Mouse (Mus musculus) gastrocnemius, postnatal 14 days (tissue): Measurements from ENCODE around the gene Hist1h2br. TPM values are rescaled to one million over a fixed set of nuclear protein-coding genes. Genes with fewer than 3 reads are reported as not detected.

Experiments used
- microRNA-seq, 2 experiments: library from miRNA; unstranded; fragments of <30 nt; microRNA quantifications; one replicate each; pipeline ENCODE4 v1.2.0; 2021
- total RNA-seq, 2 experiments: library from RNA; stranded (reverse); gene quantifications; 2 replicates each; pipeline ENCODE4 v1.2.3; 2021

Hist1h2br gene
- total RNA-seq, 2 experiments from 2014 or later = 57.8 to 74.3 TPM

Small RNA genes lying within 50 kb of the gene (microRNA-seq; reads per million reads assigned to microRNA genes)
- gene Gm19658 = 0 reads per million in 2 experiments
- 0 reads per million in 2 experiments for gene Gm44346
- 0 reads per million in 2 experiments for gene Gm44466

Other genes with a start within 250 kb of the Hist1h2br start
- not detected for gene Olfr1362, start 219.7 kb upstream of the Hist1h2br start, total RNA-seq
- gene Olfr11, start 191.2 kb upstream of the Hist1h2br start, total RNA-seq = not detected
- not detected for gene Olfr1361, start 170.4 kb upstream of the Hist1h2br start, total RNA-seq
- not detected for gene Olfr1360, start 156.3 kb upstream of the Hist1h2br start, total RNA-seq
- gene Olfr1359, start 135.6 kb upstream of the Hist1h2br start, total RNA-seq = not detected
- 10 to 100 TPM; 79.9 to 84.7 TPM for gene Hist1h2bl, start 117.6 kb upstream of the Hist1h2br start, total RNA-seq
- gene Hist1h2ai, start 117.3 kb upstream of the Hist1h2br start, total RNA-seq = 10 to 100 TPM; 70.5 to 87.6 TPM
- 100 to 1,000 TPM; 108 to 117 TPM for gene Hist1h3h, start 116.1 kb upstream of the Hist1h2br start, total RNA-seq
- 10 to 100 TPM; 20.2 to 23.0 TPM for gene Hist1h2bm, start 111.7 kb upstream of the Hist1h2br start, total RNA-seq
- 10 to 100 TPM; 15.5 to 16.2 TPM for gene Hist1h4j, start 98.7 kb upstream of the Hist1h2br start, total RNA-seq
- gene Hist1h4k, start 83.2 kb upstream of the Hist1h2br start, total RNA-seq = 100 to 1,000 TPM; 174 TPM
- 10 to 100 TPM; 29.4 to 33.4 TPM for gene Hist1h2ak, start 79.9 kb upstream of the Hist1h2br start, total RNA-seq
- 10 to 100 TPM; 39.6 to 49.3 TPM for gene Hist1h2bn, start 79.6 kb upstream of the Hist1h2br start, total RNA-seq
- 10 to 100 TPM; 49.0 to 49.9 TPM for gene Hist1h1b, start 53.1 kb upstream of the Hist1h2br start, total RNA-seq
- 10 to 100 TPM; 87.1 to 98.9 TPM for gene Hist1h3i, start 50.4 kb upstream of the Hist1h2br start, total RNA-seq
- 10 to 100 TPM in 1 of 2 experiments, 1 to 10 TPM in 1; 7.8 to 10.7 TPM for gene Hist1h2an, start 46.5 kb upstream of the Hist1h2br start, total RNA-seq
- gene Hist1h2bp, start 46.3 kb upstream of the Hist1h2br start, total RNA-seq = 10 to 100 TPM; 32.1 to 32.8 TPM
- 10 to 100 TPM; 58.2 to 75.5 TPM for gene Hist1h2bq, start 23.5 kb upstream of the Hist1h2br start, total RNA-seq
- 10 to 100 TPM; 67.5 to 87.1 TPM for gene Hist1h2ao, start 23.3 kb upstream of the Hist1h2br start, total RNA-seq
- 100 to 1,000 TPM; 150 to 154 TPM for gene Hist1h4m, start 22.0 kb upstream of the Hist1h2br start, total RNA-seq
- 10 to 100 TPM; 26.8 to 27.2 TPM for gene Hist1h4n, start 1.5 kb upstream of the Hist1h2br start, total RNA-seq
- gene Hist1h2ap, start 236 bp upstream of the Hist1h2br start, total RNA-seq = 10 to 100 TPM; 29.4 to 69.3 TPM
- gene Zfp184, start 111.4 kb downstream of the Hist1h2br start, total RNA-seq = under 1 TPM; 0.33 to 0.38 TPM
- gene Pom121l2, start 147.5 kb downstream of the Hist1h2br start, total RNA-seq = not detected
- not detected for gene Prss16, start 176.0 kb downstream of the Hist1h2br start, total RNA-seq
- gene Hist1h2ah, start 201.8 kb downstream of the Hist1h2br start, total RNA-seq = 10 to 100 TPM; 45.8 to 69.2 TPM
- 10 to 100 TPM; 80.3 to 90.2 TPM for gene Hist1h2bk, start 202.1 kb downstream of the Hist1h2br start, total RNA-seq
- 10 to 100 TPM; 46.4 to 49.7 TPM for gene Hist1h4i, start 207.6 kb downstream of the Hist1h2br start, total RNA-seq
- 10 to 100 TPM; 40.6 to 42.0 TPM for gene Hist1h2ag, start 209.2 kb downstream of the Hist1h2br start, total RNA-seq
- 10 to 100 TPM; 41.8 to 44.7 TPM for gene Hist1h2bj, start 209.5 kb downstream of the Hist1h2br start, total RNA-seq